Mouse (Mus musculus): Measurements from ENCODE around the gene Ddx43.
"Not testable (repeated sequence)": the region's sequence is repeated elsewhere in the genome, so short reads cannot be mapped to it uniquely, and the experiment has no call there.

- TF ChIP-seq POLR2A (IDR thresholded peaks at IDR 0.05; ENCODE audit: control insufficient read depth, extremely low read depth, insufficient read depth, low read length, poor library complexity); CTCF (IDR thresholded peaks at IDR 0.05; ENCODE audit: borderline replicate concordance, control insufficient read depth, extremely low read depth, insufficient read depth, low read length, poor library complexity): not testable (repeated sequence)
These were observed 45.6 kb upstream of the Ddx43 start for GRCm38 (mm10) chr9:78350007-78350406.
